ENCODE assay signal across 9 mouse cellular contexts in genomic region chr9:35523541-35523940, GRCm38 (mm10). TPM values are rescaled to one million over a fixed set of nuclear protein-coding genes. Genes with fewer than 3 reads are reported as not detected.
DNase-seq lines count a peak whose midpoint lies in the region; ATAC-seq and TF ChIP-seq lines count a peak whose summit lies in the region.
"Had no signal": no experiment of that assay in that cellular context is flagged by ENCODE, and none has a peak within 500 bp of the region (broad histone marks: within the 10 kb centered on the region; RNA-seq: fewer than 3 reads in every experiment).

No protein-coding gene starts in this region.

- TF ChIP-seq POLR2A in cortical plate, adult 2 months (IDR thresholded peaks at IDR 0.05; ENCODE audit: extremely low read depth, insufficient read depth, low read length), result no peak

- no peak for TF ChIP-seq CTCF in cortical plate, adult 2 months (IDR thresholded peaks at IDR 0.05; ENCODE audit: extremely low read depth, insufficient read depth, low read length)
- no peak for TF ChIP-seq CTCF in gastrocnemius, adult 2 months (IDR thresholded peaks at IDR 0.05)
- no peak for TF ChIP-seq CTCF in lung, postnatal 0 days (IDR thresholded peaks at IDR 0.05)

- peaks cover 15% of the 10 kb centered on the region for H3K4me1 ChIP-seq in kidney, embryonic 15.5 days
- no peaks in the 10 kb centered on the region for H3K4me1 ChIP-seq in cortical plate, adult 2 months (ENCODE audit: control insufficient read depth, insufficient read depth, low read length)
- peaks cover 19% of the 10 kb centered on the region for H3K4me1 ChIP-seq in intestine, embryonic 15.5 days (replicated peaks)
- no peaks in the 10 kb centered on the region for H3K4me1 ChIP-seq in lung, postnatal 0 days (ENCODE audit: insufficient read depth, low read depth, low read length)

- no peaks in the 10 kb centered on the region for H3K9me3 ChIP-seq in kidney, embryonic 15.5 days (replicated peaks)
- no peaks in the 10 kb centered on the region for H3K9me3 ChIP-seq in intestine, embryonic 15.5 days
- H3K9me3 ChIP-seq in lung, postnatal 0 days (ENCODE audit: low read length), result no peaks in the 10 kb centered on the region

- H3K4me2 ChIP-seq in kidney, embryonic 15.5 days, result no peak overlapping the region
- no peak overlapping the region for H3K4me2 ChIP-seq in intestine, embryonic 15.5 days (replicated peaks)
- no peak overlapping the region for H3K4me2 ChIP-seq in lung, postnatal 0 days (replicated peaks; ENCODE audit: low read depth, low read length)

- no peaks in the 10 kb centered on the region for H3K36me3 ChIP-seq in kidney, embryonic 15.5 days
- no peaks in the 10 kb centered on the region for H3K36me3 ChIP-seq in intestine, embryonic 15.5 days
- H3K36me3 ChIP-seq in lung, postnatal 0 days (ENCODE audit: insufficient read depth, low read length), result no peaks in the 10 kb centered on the region

- H3K4me3 ChIP-seq in kidney, embryonic 15.5 days (replicated peaks), result no peak overlapping the region
- H3K4me3 ChIP-seq in cortical plate, adult 2 months (ENCODE audit: insufficient read depth, low read length), result no peak overlapping the region
- peak overlapping the region; percentile 15; the same call in 1 of the 2 replicates for H3K4me3 ChIP-seq in gastrocnemius, adult 2 months
- H3K4me3 ChIP-seq in intestine, embryonic 15.5 days (replicated peaks), result no peak overlapping the region
- H3K4me3 ChIP-seq in lung, postnatal 0 days (ENCODE audit: low read depth, low read length), result no peak overlapping the region

- no peak for TF ChIP-seq EP300 in lung, postnatal 0 days (IDR thresholded peaks at IDR 0.05)

- peaks cover 3% of the 10 kb centered on the region; the same call in 1 of the 2 replicates for H3K27me3 ChIP-seq in kidney, embryonic 15.5 days
- no peaks in the 10 kb centered on the region for H3K27me3 ChIP-seq in intestine, embryonic 15.5 days (replicated peaks)
- H3K27me3 ChIP-seq in lung, postnatal 0 days (replicated peaks; ENCODE audit: insufficient read depth, low read length), result no peaks in the 10 kb centered on the region

- H3K27ac ChIP-seq in kidney, embryonic 15.5 days, result no peak overlapping the region
- 0 out of 2 replicates have a peak overlapping the region, but pooled peaks have one; percentile 44 for H3K27ac ChIP-seq in cortical plate, adult 2 months (ENCODE audit: insufficient read depth, low read length)
- peak overlapping the region; percentile 67 for H3K27ac ChIP-seq in gastrocnemius, adult 2 months
- H3K27ac ChIP-seq in intestine, embryonic 15.5 days, result peak overlapping the region; percentile 56; the same call in 1 of the 2 replicates
- no peak overlapping the region for H3K27ac ChIP-seq in lung, postnatal 0 days (ENCODE audit: low read length)

- no peak for DNase-seq in kidney, postnatal 25 days
- peak; percentile 59 for DNase-seq in gastrocnemius, adult 2 months
- DNase-seq in lung, postnatal 0 days (ENCODE audit: low spot score), result peak; percentile 81
- peak; percentile 43 to 70 for DNase-seq in right cerebral cortex, postnatal 36 days (ENCODE audit: low spot score in 2 of 2)

- no peak overlapping the region for H3K9ac ChIP-seq in kidney, embryonic 15.5 days
- H3K9ac ChIP-seq in intestine, embryonic 15.5 days, result no peak overlapping the region
- no peak overlapping the region for H3K9ac ChIP-seq in lung, postnatal 0 days (replicated peaks; ENCODE audit: low read depth)

- 43% methylated on average over 5 of the region's 5 CpGs for WGBS in kidney, embryonic 15.5 days
- WGBS in intestine, embryonic 15.5 days, result 36% methylated on average over 5 of the region's 5 CpGs
- 26% methylated on average over 5 of the region's 5 CpGs for WGBS in lung, postnatal 0 days

- peak; percentile 59 for ATAC-seq in kidney, embryonic 15.5 days (replicated peaks; ENCODE audit: low FRiP score)
- ATAC-seq in intestine, embryonic 15.5 days, result peak; percentile 60
- ATAC-seq in lung, postnatal 0 days, result peak; percentile 83
- no peak for ATAC-seq in erythroid progenitor cell, adult 5-6 weeks (replicated peaks; ENCODE audit: low FRiP score, poor library complexity, severe bottlenecking)

- intact Hi-C loops in gastrocnemius, adult 2 months (cut with DNase I), result loop anchor here (5.0 kb wide), 1 partner anchor 101 kb away; the partner anchor contains the start of gene Cdon

RNA-seq across cellular contexts. Expression of gene Gm1113, which starts 5.5 kb away (rescaled TPM):
- polyA plus RNA-seq in kidney, embryonic 15.5 days (2015; fragmentation: Nextera tagmentation; extraction: Ambion mirVana), result not detected in 2 replicates
- not detected in 2 replicates for polyA plus RNA-seq in cortical plate, adult 2 months (2012; rRNA removed)
- total RNA-seq in gastrocnemius, adult 2 months (2021), result not detected
- not detected in 2 replicates for polyA plus RNA-seq in intestine, embryonic 15.5 days (2015; fragmentation: Nextera tagmentation; extraction: Ambion mirVana)
- polyA plus RNA-seq in lung, postnatal 0 days (2015; fragmentation: Nextera tagmentation; extraction: Ambion mirVana), result not detected in 2 replicates
- total RNA-seq in erythroid progenitor cell, adult 5-6 weeks (2015; ENCODE audit: low replicate concordance), result not detected in 2 replicates
- not detected in 2 replicates for total RNA-seq in erythroid progenitor cell, adult 5-6 weeks (2017; ENCODE audit: low replicate concordance)
- total RNA-seq: hematopoietic stem cell, adult 5-6 weeks had no signal

RNA-seq across cellular contexts. Expression of gene Ddx25, which starts 34.8 kb away (rescaled TPM):
- 2.3 and 2.4 TPM in 2 replicates for polyA plus RNA-seq in kidney, embryonic 15.5 days (2015; fragmentation: Nextera tagmentation; extraction: Ambion mirVana)
- 13.9 and 14.8 TPM in 2 replicates for polyA plus RNA-seq in cortical plate, adult 2 months (2012; rRNA removed)
- not detected for total RNA-seq in gastrocnemius, adult 2 months (2021)
- 1.6 and 1.7 TPM in 2 replicates for polyA plus RNA-seq in intestine, embryonic 15.5 days (2015; fragmentation: Nextera tagmentation; extraction: Ambion mirVana)
- polyA plus RNA-seq in lung, postnatal 0 days (2015; fragmentation: Nextera tagmentation; extraction: Ambion mirVana), result 0.07 and 0.10 TPM in 2 replicates
- total RNA-seq in erythroid progenitor cell, adult 5-6 weeks (2015; ENCODE audit: low replicate concordance), result under 0.01 TPM in 1 of 2 replicates, not detected in the other
- total RNA-seq in erythroid progenitor cell, adult 5-6 weeks (2017; ENCODE audit: low replicate concordance), result 0.23 TPM in 1 of 2 replicates, not detected in the other
- total RNA-seq: hematopoietic stem cell, adult 5-6 weeks had no signal

RNA-seq across cellular contexts. Expression of gene Pus3, which starts 34.9 kb away (rescaled TPM):
- polyA plus RNA-seq in kidney, embryonic 15.5 days (2015; fragmentation: Nextera tagmentation; extraction: Ambion mirVana), result 21.8 and 22.0 TPM in 2 replicates
- 11.4 and 12.0 TPM in 2 replicates for polyA plus RNA-seq in cortical plate, adult 2 months (2012; rRNA removed)
- 1 to 10 TPM; 9.0 to 9.1 TPM for total RNA-seq in gastrocnemius, adult 2 months (2021)
- 18.3 and 18.9 TPM in 2 replicates for polyA plus RNA-seq in intestine, embryonic 15.5 days (2015; fragmentation: Nextera tagmentation; extraction: Ambion mirVana)
- polyA plus RNA-seq in lung, postnatal 0 days (2015; fragmentation: Nextera tagmentation; extraction: Ambion mirVana), result 7.3 and 8.5 TPM in 2 replicates
- 7.9 and 10.1 TPM in 2 replicates for total RNA-seq in erythroid progenitor cell, adult 5-6 weeks (2015; ENCODE audit: low replicate concordance)
- 4.1 and 8.5 TPM in 2 replicates for total RNA-seq in erythroid progenitor cell, adult 5-6 weeks (2017; ENCODE audit: low replicate concordance)

RNA-seq across cellular contexts. Expression of gene Pate2, which starts 46.5 kb away (rescaled TPM):
- 1.0 TPM in 2 replicates for polyA plus RNA-seq in kidney, embryonic 15.5 days (2015; fragmentation: Nextera tagmentation; extraction: Ambion mirVana)
- polyA plus RNA-seq in cortical plate, adult 2 months (2012; rRNA removed), result 0.44 and 0.49 TPM in 2 replicates
- total RNA-seq in gastrocnemius, adult 2 months (2021), result not detected
- polyA plus RNA-seq in intestine, embryonic 15.5 days (2015; fragmentation: Nextera tagmentation; extraction: Ambion mirVana), result 0.45 and 0.77 TPM in 2 replicates
- polyA plus RNA-seq in lung, postnatal 0 days (2015; fragmentation: Nextera tagmentation; extraction: Ambion mirVana), result 0.06 and 0.10 TPM in 2 replicates
- not detected in 2 replicates for total RNA-seq in erythroid progenitor cell, adult 5-6 weeks (2015; ENCODE audit: low replicate concordance)
- 0.53 and 3.1 TPM in 2 replicates for total RNA-seq in erythroid progenitor cell, adult 5-6 weeks (2017; ENCODE audit: low replicate concordance)
- total RNA-seq: hematopoietic stem cell, adult 5-6 weeks had no signal

RNA-seq across cellular contexts. Expression of gene Hyls1, which starts 46.7 kb away (rescaled TPM):
- polyA plus RNA-seq in kidney, embryonic 15.5 days (2015; fragmentation: Nextera tagmentation; extraction: Ambion mirVana), result 15.5 and 15.6 TPM in 2 replicates
- polyA plus RNA-seq in cortical plate, adult 2 months (2012; rRNA removed), result 5.4 and 7.3 TPM in 2 replicates
- 1 to 10 TPM; 1.2 to 1.3 TPM for total RNA-seq in gastrocnemius, adult 2 months (2021)
- 11.6 and 14.2 TPM in 2 replicates for polyA plus RNA-seq in intestine, embryonic 15.5 days (2015; fragmentation: Nextera tagmentation; extraction: Ambion mirVana)
- 4.7 and 5.0 TPM in 2 replicates for polyA plus RNA-seq in lung, postnatal 0 days (2015; fragmentation: Nextera tagmentation; extraction: Ambion mirVana)
- total RNA-seq in erythroid progenitor cell, adult 5-6 weeks (2015; ENCODE audit: low replicate concordance), result 30.6 and 41.8 TPM in 2 replicates
- total RNA-seq in erythroid progenitor cell, adult 5-6 weeks (2017; ENCODE audit: low replicate concordance), result 28.7 and 37.7 TPM in 2 replicates

Comparison
In these comparisons a context has a peak if more than half of its experiments do, and no peak if none do; other contexts are left out.
1. H3K27ac ChIP-seq: peak in cortical plate, adult 2 months (single experiment), gastrocnemius, adult 2 months (single experiment) and intestine, embryonic 15.5 days (single experiment); none in kidney, embryonic 15.5 days (single experiment) and lung, postnatal 0 days (single experiment).
2. DNase-seq: peak in gastrocnemius, adult 2 months (single experiment), lung, postnatal 0 days (single experiment) and right cerebral cortex, postnatal 36 days (2 of 2); none in kidney, postnatal 25 days (0 of 2).